Mouse (Mus musculus) olfactory bulb, adult 2 months (tissue): ENCODE data around the gene Gm2916.
"Not testable (repeated sequence)": the region's sequence is repeated elsewhere in the genome, so short reads cannot be mapped to it uniquely, and the experiment has no call there.

Source experiments
- CTCF ChIP-seq: fragments of 200-500 bp; IDR thresholded peaks from 2 replicates; pipeline ENCODE4 v1.5.1; 2012; ENCODE audit warnings: low read depth, mild to moderate bottlenecking, low read length, moderate library complexity; ENCODE audit not compliant: insufficient read depth
- POLR2A ChIP-seq: fragments of 200-500 bp; IDR thresholded peaks from 2 replicates; pipeline ENCODE4 v1.6.1; 2012; ENCODE audit warnings: mild to moderate bottlenecking, low read depth, low read length, moderate library complexity; ENCODE audit not compliant: insufficient read depth

- not testable (repeated sequence) for TF ChIP-seq CTCF, POLR2A
Measured at GRCm38 (mm10) chr14:3883872-3884271, at the start of gene Gm2916.
